Mouse (Mus musculus): Measurements from ENCODE around the gene Mto1. TPM values are rescaled to one million over a fixed set of nuclear protein-coding genes. Genes with fewer than 3 reads are reported as not detected.

Gene Mto1
- polyA plus RNA-seq, 1 experiment from 2014 or later = 23.6 TPM

- no peaks in the 10 kb centered on the region for H3K4me1 ChIP-seq
- H3K36me3 ChIP-seq = no peaks in the 10 kb centered on the region
- no peak overlapping the region for H3K27ac ChIP-seq
- H3K9ac ChIP-seq = no peak overlapping the region
- WGBS = 90% methylated on average over 3 of the region's 3 CpGs
- no peaks in the 10 kb centered on the region for H3K9me3 ChIP-seq
- no peaks in the 10 kb centered on the region for H3K27me3 ChIP-seq
- no peak overlapping the region for H3K4me3 ChIP-seq
- no peak for ATAC-seq (ENCODE audit: low FRiP score, low read depth)
- H3K4me2 ChIP-seq (replicated peaks) = no peak overlapping the region
Measured at GRCm38 (mm10) chr9:78492254-78492653, 44.2 kb downstream of the Mto1 start.

DNA sequence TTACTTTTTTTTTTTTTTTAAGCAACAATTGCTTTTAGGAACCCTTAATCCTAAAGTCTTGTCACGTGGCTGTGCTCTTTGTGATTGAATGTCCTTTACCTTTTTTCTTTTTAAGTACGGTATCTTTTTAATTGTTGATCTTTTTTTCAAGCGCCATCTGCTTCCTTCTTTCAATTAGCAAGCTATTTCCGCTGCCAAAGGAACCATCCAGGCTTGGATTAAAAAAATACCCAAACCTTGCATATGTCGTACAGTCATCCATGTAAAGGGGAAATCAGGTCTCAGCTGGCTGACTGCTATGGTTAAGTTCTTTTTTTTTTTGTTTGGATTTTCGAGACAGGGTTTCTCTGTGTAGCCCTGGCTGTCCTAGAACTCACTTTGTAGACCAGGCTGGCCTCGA, 45.2 kb downstream of the Mto1 start:
- no peak for ATAC-seq (ENCODE audit: low FRiP score, low read depth)
- no peak overlapping the region for H3K9ac ChIP-seq
- WGBS = 87% methylated on average over 7 of the region's 7 CpGs
- no peaks in the 10 kb centered on the region for H3K9me3 ChIP-seq
- no peak overlapping the region for H3K27ac ChIP-seq
- H3K4me1 ChIP-seq = no peaks in the 10 kb centered on the region
- no peaks in the 10 kb centered on the region for H3K27me3 ChIP-seq
- H3K36me3 ChIP-seq = no peaks in the 10 kb centered on the region
- H3K4me2 ChIP-seq (replicated peaks) = no peak overlapping the region
- no peak overlapping the region for H3K4me3 ChIP-seq

DNA sequence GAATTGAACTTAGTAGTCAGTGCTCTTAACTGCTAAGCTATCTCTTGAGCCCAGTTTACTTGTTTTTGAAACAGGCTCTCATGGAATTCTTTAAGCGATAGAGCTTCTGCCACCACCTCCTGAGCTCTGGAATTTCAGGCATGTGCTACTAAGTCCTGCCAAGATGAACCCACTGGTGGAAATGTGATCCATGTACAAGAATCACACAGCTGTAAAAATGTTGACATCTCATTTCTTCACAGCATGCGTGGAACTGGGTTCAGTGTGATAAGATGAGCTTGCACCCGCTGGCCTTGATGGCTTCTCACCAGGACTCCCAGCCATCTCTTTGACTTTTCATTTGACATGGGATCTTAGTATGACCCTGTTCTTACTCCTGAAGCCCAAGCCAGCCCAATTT, 52.4 kb downstream of the Mto1 start:
- Histone ChIP-seq H3K9ac (no peak overlapping the region), H3K36me3 (no peaks in the 10 kb centered on the region), H3K4me3 (no peak overlapping the region), H3K9me3 (no peaks in the 10 kb centered on the region), H3K27me3 (no peaks in the 10 kb centered on the region), H3K4me2 (replicated peaks) (no peak overlapping the region), H3K27ac (no peak overlapping the region), H3K4me1 (peaks cover 11% of the 10 kb centered on the region)
- no peak for ATAC-seq (ENCODE audit: low FRiP score, low read depth)
- WGBS = 62% methylated on average over 3 of the region's 3 CpGs

GRCm38 (mm10) chr9:78501284-78501683, 53.3 kb downstream of the Mto1 start:
- Histone ChIP-seq H3K4me3 (no peak overlapping the region), H3K36me3 (no peaks in the 10 kb centered on the region), H3K4me1 (peaks cover 11% of the 10 kb centered on the region), H3K27ac (no peak overlapping the region), H3K9me3 (no peaks in the 10 kb centered on the region), H3K27me3 (no peaks in the 10 kb centered on the region), H3K4me2 (replicated peaks) (no peak overlapping the region), H3K9ac (no peak overlapping the region)
- ATAC-seq (ENCODE audit: low FRiP score, low read depth) = no peak
- 85% methylated on average over 4 of the region's 4 CpGs for WGBS

GRCm38 (mm10) chr9:78503223-78504079, 55.4 kb downstream of the Mto1 start:
- Histone ChIP-seq H3K9ac (no peak overlapping the region), H3K4me2 (replicated peaks) (no peak overlapping the region), H3K9me3 (no peaks in the 10 kb centered on the region), H3K4me3 (no peak overlapping the region), H3K36me3 (no peaks in the 10 kb centered on the region), H3K27me3 (no peaks in the 10 kb centered on the region), H3K27ac (no peak overlapping the region), H3K4me1 (peaks cover 11% of the 10 kb centered on the region)
- 14% methylated on average over 6 of the region's 6 CpGs for WGBS
- 0 out of 2 replicates have a peak, but pooled peaks have one; percentile 4 for ATAC-seq (ENCODE audit: low FRiP score, low read depth)

DNA sequence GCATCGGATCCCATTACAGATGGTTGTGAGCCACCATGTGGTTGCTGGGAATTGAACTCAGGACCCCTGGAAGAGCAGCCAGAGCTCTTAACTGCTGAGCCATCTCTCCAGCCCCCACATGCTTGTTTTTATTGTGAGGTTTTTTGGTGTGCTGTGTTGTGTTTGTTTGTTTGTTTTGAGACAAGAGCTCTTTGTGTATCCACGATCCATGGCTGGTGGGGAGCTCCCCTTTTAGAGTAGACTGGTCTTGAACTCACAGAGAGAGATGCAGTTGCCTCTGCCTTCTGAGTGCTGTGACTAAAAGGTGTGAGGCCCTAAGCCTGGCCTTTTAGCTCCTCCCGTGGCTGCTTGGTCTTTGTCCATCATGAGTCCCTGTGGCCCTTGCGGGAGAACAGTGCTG, 56.1 kb downstream of the Mto1 start:
- no peak overlapping the region for H3K4me3 ChIP-seq
- H3K36me3 ChIP-seq = no peaks in the 10 kb centered on the region
- no peak overlapping the region for H3K27ac ChIP-seq
- no peaks in the 10 kb centered on the region for H3K27me3 ChIP-seq
- no peaks in the 10 kb centered on the region for H3K9me3 ChIP-seq
- no peak overlapping the region for H3K4me2 ChIP-seq (replicated peaks)
- H3K4me1 ChIP-seq = peaks cover 11% of the 10 kb centered on the region
- ATAC-seq (ENCODE audit: low FRiP score, low read depth) = no peak
- 79% methylated on average over 4 of the region's 4 CpGs for WGBS
- H3K9ac ChIP-seq = no peak overlapping the region

- WGBS = 66% methylated on average over 3 of the region's 3 CpGs
- Histone ChIP-seq H3K4me2 (replicated peaks) (no peak overlapping the region), H3K36me3 (no peaks in the 10 kb centered on the region), H3K9ac (no peak overlapping the region), H3K27ac (no peak overlapping the region), H3K4me1 (peaks cover 11% of the 10 kb centered on the region), H3K27me3 (no peaks in the 10 kb centered on the region), H3K9me3 (no peaks in the 10 kb centered on the region), H3K4me3 (no peak overlapping the region)
- ATAC-seq (ENCODE audit: low FRiP score, low read depth) = no peak
Measured at GRCm38 (mm10) chr9:78504679-78505078, 56.7 kb downstream of the Mto1 start.

DNA sequence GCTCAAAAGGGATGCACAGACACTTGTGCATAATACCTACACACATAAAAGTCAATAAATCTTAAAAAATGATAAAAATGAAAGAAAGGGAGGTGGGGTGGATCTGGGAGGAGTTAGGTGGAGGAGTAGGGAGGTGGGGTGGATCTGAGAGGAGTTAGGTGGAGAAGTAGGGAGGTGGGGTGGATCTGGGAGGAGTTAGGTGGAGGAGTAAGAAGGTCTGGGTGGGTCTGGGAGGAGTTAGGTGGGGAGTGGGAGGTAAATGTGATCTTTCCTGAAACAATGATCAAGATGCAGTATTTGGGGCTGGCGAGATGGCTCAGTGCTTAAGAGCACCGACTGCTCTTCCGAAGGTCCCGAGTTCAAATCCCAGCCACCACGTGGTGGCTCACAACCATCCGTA, 57.2 kb downstream of the Mto1 start:
- Histone ChIP-seq H3K27me3 (no peaks in the 10 kb centered on the region), H3K9me3 (no peaks in the 10 kb centered on the region), H3K4me2 (replicated peaks) (no peak overlapping the region), H3K27ac (no peak overlapping the region), H3K9ac (no peak overlapping the region), H3K4me1 (peaks cover 9% of the 10 kb centered on the region), H3K4me3 (no peak overlapping the region), H3K36me3 (no peaks in the 10 kb centered on the region)
- 91% methylated on average over 6 of the region's 6 CpGs for WGBS
- no peak for ATAC-seq (ENCODE audit: low FRiP score, low read depth)

DNA sequence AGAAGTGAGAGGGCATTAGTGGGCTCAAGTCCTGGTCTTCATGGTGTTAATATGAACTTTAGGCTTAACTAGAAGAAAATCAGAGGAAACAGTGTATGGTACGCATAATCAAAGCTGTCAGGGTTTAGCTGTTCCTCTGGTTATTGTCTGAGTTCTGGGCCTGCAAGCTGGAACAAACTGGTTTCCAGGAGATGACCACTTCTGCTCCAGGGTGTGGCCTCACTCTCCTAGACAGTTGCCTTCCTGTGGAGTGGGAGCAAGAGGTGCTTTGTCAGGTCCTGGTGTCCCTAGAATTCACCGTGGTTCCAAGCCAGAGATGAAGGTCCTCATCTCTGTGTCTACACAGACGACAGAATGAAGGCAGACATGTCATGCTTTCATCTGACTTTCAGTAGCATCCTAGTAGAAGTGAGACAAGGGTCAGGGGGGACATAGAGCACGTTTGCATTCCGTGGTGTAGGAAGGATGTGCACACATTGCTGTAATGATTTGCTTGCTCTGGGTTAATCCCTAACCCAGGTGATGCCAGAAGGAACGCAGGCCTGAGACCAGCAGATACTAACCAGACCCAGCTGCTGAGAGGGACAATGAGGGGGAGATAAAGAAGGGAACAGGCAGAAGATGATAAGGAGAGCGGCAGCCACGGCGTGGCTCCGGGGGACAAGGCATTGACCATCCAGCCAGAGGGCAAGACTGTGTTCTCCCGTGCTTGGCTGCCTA, 58.2 kb downstream of the Mto1 start:
- H3K4me1 ChIP-seq = peaks cover 6% of the 10 kb centered on the region; the same call in 1 of the 2 replicates
- H3K4me2 ChIP-seq (replicated peaks) = no peak overlapping the region
- 59% methylated on average over 11 of the region's 11 CpGs for WGBS
- H3K9ac ChIP-seq = no peak overlapping the region
- no peaks in the 10 kb centered on the region for H3K9me3 ChIP-seq
- H3K4me3 ChIP-seq = no peak overlapping the region
- no peaks in the 10 kb centered on the region for H3K36me3 ChIP-seq
- H3K27me3 ChIP-seq = no peaks in the 10 kb centered on the region
- ATAC-seq (ENCODE audit: low FRiP score, low read depth) = no peak
- no peak overlapping the region for H3K27ac ChIP-seq

DNA sequence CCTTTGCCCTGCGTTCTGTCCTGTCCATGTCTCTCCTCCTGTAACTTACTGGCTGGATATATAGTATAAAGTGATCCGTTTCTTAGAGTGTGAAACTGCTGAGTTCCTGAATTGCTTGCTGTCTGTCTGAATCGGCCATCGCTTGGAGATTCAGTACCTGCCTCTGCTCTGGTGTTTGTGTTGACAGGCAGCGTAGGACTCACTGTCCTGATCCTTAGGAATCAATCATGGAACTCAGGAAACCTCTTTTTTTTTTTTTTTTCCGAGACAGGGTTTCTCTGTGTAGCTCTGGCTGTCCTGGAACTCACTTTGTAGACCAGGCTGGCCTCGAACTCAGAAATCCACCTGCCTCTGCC, 58.7 kb downstream of the Mto1 start:
- no peaks in the 10 kb centered on the region for H3K27me3 ChIP-seq
- no peaks in the 10 kb centered on the region for H3K36me3 ChIP-seq
- 0 out of 2 replicates have a peak, but pooled peaks cover 2% of the 10 kb centered on the region for H3K9me3 ChIP-seq
- H3K4me3 ChIP-seq = no peak overlapping the region
- H3K27ac ChIP-seq = no peak overlapping the region
- ATAC-seq (ENCODE audit: low FRiP score, low read depth) = no peak
- H3K9ac ChIP-seq = no peak overlapping the region
- 81% methylated on average over 7 of the region's 7 CpGs for WGBS
- peaks cover 6% of the 10 kb centered on the region; the same call in 1 of the 2 replicates for H3K4me1 ChIP-seq
- no peak overlapping the region for H3K4me2 ChIP-seq (replicated peaks)

DNA sequence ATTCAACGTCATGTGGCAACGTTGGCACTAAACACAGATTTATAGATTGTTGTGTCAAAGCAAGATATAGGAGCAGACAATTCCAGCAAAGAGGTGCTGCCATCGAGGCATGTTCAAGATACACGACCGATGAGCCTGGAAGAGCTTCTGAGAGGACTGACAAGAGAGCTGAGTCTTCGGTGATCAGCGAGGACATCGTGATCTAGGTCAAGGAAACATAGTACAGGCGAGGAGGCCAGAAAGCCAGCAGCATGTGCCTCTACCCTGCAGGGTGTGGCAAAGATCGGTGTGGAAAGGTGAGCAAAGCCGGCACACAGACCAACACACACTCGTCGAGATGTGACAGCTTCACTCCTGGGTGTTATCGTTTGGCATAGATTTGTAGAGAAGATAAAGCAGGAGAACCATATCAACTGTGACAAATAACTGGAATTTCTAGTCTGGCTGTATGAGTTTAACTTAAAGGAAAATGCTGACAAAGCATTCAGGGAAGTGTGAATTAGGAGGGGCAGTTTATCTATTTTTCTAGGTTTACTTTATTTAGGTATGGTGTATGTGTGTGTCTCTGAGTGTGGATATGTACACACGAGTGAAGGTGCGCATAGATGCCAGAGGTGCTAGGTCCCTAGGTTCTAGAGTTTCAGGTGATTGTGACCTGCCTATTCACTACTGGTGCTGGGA, 60.2 kb downstream of the Mto1 start:
- H3K27ac ChIP-seq = no peak overlapping the region
- no peak for ATAC-seq (ENCODE audit: low FRiP score, low read depth)

DNA sequence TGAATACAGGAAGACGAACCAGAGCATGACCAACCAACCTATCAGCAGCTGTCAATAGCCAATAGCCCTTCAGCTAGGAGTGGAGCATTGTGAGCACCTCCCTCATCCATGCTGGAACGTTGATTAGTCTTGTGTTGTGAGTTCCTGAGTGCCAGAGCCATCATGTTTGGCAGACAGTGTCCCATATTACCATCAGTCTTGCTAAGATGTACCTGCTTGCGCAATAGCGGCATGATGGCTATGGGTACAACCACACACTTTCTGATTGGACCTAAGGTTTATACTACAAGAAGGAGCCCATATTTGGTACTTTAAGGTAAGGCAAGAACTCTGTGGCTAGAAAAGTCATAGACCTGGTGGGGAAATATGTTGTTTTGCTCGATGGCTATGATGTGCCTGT, 63.7 kb downstream of the Mto1 start:
- ATAC-seq (ENCODE audit: low FRiP score, low read depth) = no peak
- H3K27ac ChIP-seq = no peak overlapping the region
- WGBS = 93% methylated on average over 5 of the region's 5 CpGs

More for the DNA sequence above, 60.2 kb downstream of the Mto1 start:
- H3K36me3 ChIP-seq = no peaks in the 10 kb centered on the region
- WGBS = 87% methylated on average over 16 of the region's 16 CpGs
- H3K4me2 ChIP-seq (replicated peaks) = no peak overlapping the region
- no peaks in the 10 kb centered on the region for H3K27me3 ChIP-seq
- H3K4me3 ChIP-seq = no peak overlapping the region
- no peak overlapping the region for H3K9ac ChIP-seq
- H3K4me1 ChIP-seq = peaks cover 3% of the 10 kb centered on the region; the same call in 1 of the 2 replicates
- H3K9me3 ChIP-seq = 0 out of 2 replicates have a peak, but pooled peaks cover 5% of the 10 kb centered on the region

More for the DNA sequence above, 63.7 kb downstream of the Mto1 start:
- 0 out of 2 replicates have a peak, but pooled peaks cover 5% of the 10 kb centered on the region for H3K9me3 ChIP-seq
- no peaks in the 10 kb centered on the region for H3K36me3 ChIP-seq
- no peak overlapping the region for H3K4me3 ChIP-seq
- H3K9ac ChIP-seq = no peak overlapping the region
- H3K27me3 ChIP-seq = no peaks in the 10 kb centered on the region
- H3K4me1 ChIP-seq = no peaks in the 10 kb centered on the region
- H3K4me2 ChIP-seq (replicated peaks) = no peak overlapping the region
